In the genomic region with DNA sequence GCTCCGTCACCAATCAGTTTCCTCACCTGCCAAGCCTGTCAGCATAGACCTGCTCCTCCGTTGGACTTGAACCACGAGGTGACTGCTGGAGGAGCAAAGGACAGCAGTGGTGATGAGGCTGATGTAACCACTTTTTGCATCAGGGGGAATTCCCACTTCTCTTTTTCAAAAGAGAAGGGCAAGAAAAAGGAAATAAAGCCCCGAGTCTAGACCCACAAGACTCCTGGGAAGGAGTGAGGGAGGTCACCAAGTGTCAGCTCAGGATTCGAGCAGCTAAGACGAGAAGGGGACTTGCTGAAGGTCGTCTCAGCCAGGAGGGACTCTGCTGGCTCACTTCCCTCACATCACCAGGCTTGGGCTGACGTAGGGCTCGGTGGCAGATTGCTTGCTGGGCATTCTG, we compare ENCODE assay signal across 1 mouse cellular context.
TF ChIP-seq lines count a peak whose summit lies in the region.

No protein-coding gene starts in this region.

TF ChIP-seq in CH12.LX, 34 proteins besides CTCF, POLR2A, EP300 and RAD21 (continued from another document):
- TF ChIP-seq MXI1 (IDR thresholded peaks at IDR 0.05; ENCODE audit: low read depth, low read length) (0 out of 2 replicates have a peak, but pooled peaks have one; percentile 66), MAFK (IDR thresholded peaks at IDR 0.05; ENCODE audit: insufficient replicate concordance, low read length) (peak; percentile 62; the same call in 1 of the 2 replicates), ZNF384 (IDR thresholded peaks at IDR 0.05; ENCODE audit: low read depth, low read length) (peak; percentile 56; the same call in 1 of the 2 replicates), PAX5 (IDR thresholded peaks at IDR 0.05; ENCODE audit: low read length) (no peak), ZMIZ1 (IDR thresholded peaks at IDR 0.05; ENCODE audit: low read depth, low read length) (no peak), ELF1 (IDR thresholded peaks at IDR 0.05; ENCODE audit: low read depth, low read length) (0 out of 2 replicates have a peak, but pooled peaks have one; percentile 37), CHD2 (IDR thresholded peaks at IDR 0.05; ENCODE audit: low read length) (no peak), POLR2AphosphoS2 (IDR thresholded peaks at IDR 0.05; ENCODE audit: low read depth, low read length) (no peak; the same call in 1 of the 2 replicates), MAX (IDR thresholded peaks at IDR 0.05; ENCODE audit: low read length) (peak; percentile 97), JUN (IDR thresholded peaks at IDR 0.05; ENCODE audit: insufficient read depth, low read depth, low read length) (peak; percentile 70), NRF1 (IDR thresholded peaks at IDR 0.05; ENCODE audit: low read depth, low read length) (no peak), MAZ (IDR thresholded peaks at IDR 0.05; ENCODE audit: low read depth, low read length) (no peak; the same call in 1 of the 2 replicates), MYC (IDR thresholded peaks at IDR 0.05; ENCODE audit: low read depth, low read length) (peak; percentile 99), SMC3 (IDR thresholded peaks at IDR 0.05; ENCODE audit: low read depth, low read length) (peak; percentile 16), NELFE (IDR thresholded peaks at IDR 0.05; ENCODE audit: low read depth, low read length) (peak; percentile 88), E2F4 (IDR thresholded peaks at IDR 0.05; ENCODE audit: insufficient replicate concordance, low read depth, low read length) (no peak), ETS1 (conservative IDR thresholded peaks at IDR 0.05; ENCODE audit: low read depth, low read length) (peak; percentile 92), UBTF (IDR thresholded peaks at IDR 0.05; ENCODE audit: low read depth, low read length) (no peak), CHD1 (IDR thresholded peaks at IDR 0.05; ENCODE audit: low read depth, low read length) (no peak), GABPA (IDR thresholded peaks at IDR 0.05; ENCODE audit: insufficient replicate concordance, low read depth, low read length) (no peak), TBP (conservative IDR thresholded peaks at IDR 0.05; ENCODE audit: low read depth, low read length) (peak; percentile 92)
TF ChIP-seq in CH12.LX: peak in this region for 19.
